Mouse (Mus musculus) cerebellum, adult 2 months (tissue): ENCODE data around the gene Ncoa1. TPM values are rescaled to one million over a fixed set of nuclear protein-coding genes. Genes with fewer than 3 reads are reported as not detected.

ENCODE experiments used
- DNase-seq, 2 experiments: peaks; one replicate each; pipeline ENCODE4 v3.0.0; 2021
- H3K27ac ChIP-seq: fragments of 200-500 bp; 2 replicates; pipeline ENCODE4 v1.5.1; 2012; ENCODE audit warnings: low read length, control low read depth, inconsistent platforms; ENCODE audit not compliant: insufficient read depth
- H3K27me3 ChIP-seq: fragments of 200-500 bp; 2 replicates; pipeline ENCODE4 v1.6.1; 2012; ENCODE audit warnings: inconsistent platforms, mild to moderate bottlenecking, low read length, moderate library complexity; ENCODE audit not compliant: control insufficient read depth, insufficient read depth
- H3K4me1 ChIP-seq: fragments of 200-500 bp; 2 replicates; pipeline ENCODE4 v1.6.1; 2011; ENCODE audit warnings: low read length; ENCODE audit not compliant: control insufficient read depth, insufficient read depth
- H3K4me3 ChIP-seq: fragments of 200-500 bp; replicated peaks from 2 replicates; pipeline ENCODE3; 2011; ENCODE audit warnings: mild to moderate bottlenecking, low read depth, low read length, control low read depth; ENCODE audit not compliant: insufficient read depth
- CTCF ChIP-seq: fragments of 200-500 bp; IDR thresholded peaks from 2 replicates; pipeline ENCODE4 v1.5.1; 2011; ENCODE audit warnings: low read depth, mild to moderate bottlenecking, control low read depth, low read length, moderate library complexity, borderline replicate concordance; ENCODE audit not compliant: insufficient read depth
- POLR2A ChIP-seq: fragments of 200-500 bp; IDR thresholded peaks from 2 replicates; pipeline ENCODE4 v1.6.1; 2011; ENCODE audit warnings: low read length, control low read depth, borderline replicate concordance; ENCODE audit not compliant: insufficient read depth
- WGBS: fragments of 180-500 bp; shearing (Covaris S2); methylation state at CpG from one replicate; pipeline ENCODE4 v1.1.7; 2018; 5-methylcytosine and 5-hydroxymethylcytosine counted together
- polyA plus RNA-seq: library from polyadenylated mRNA; depleted of rRNA; stranded (reverse); fragments of >200 nt; gene quantifications from 2 replicates; pipeline ENCODE4 v1.2.3, GENCODE M21; 2012

Gene Ncoa1
- polyA plus RNA-seq, 1 experiment: 60.6 TPM

GRCm38 (mm10) chr12:4436198-4436597, 40.8 kb downstream of the Ncoa1 start:
- H3K4me1 ChIP-seq: no peaks in the 10 kb centered on the region
- DNase-seq: no peak
- H3K27ac ChIP-seq: no peak overlapping the region
- WGBS: 87% methylated on average over 5 of the region's 5 CpGs
- H3K4me3 ChIP-seq: no peak overlapping the region
- no peak for TF ChIP-seq CTCF
- no peaks in the 10 kb centered on the region; the same call in 1 of the 2 replicates for H3K27me3 ChIP-seq

- no peak for DNase-seq
- H3K4me3 ChIP-seq: no peak overlapping the region
- no peaks in the 10 kb centered on the region for H3K27me3 ChIP-seq
- H3K27ac ChIP-seq: no peak overlapping the region
- 67% methylated on average over 2 of the region's 2 CpGs for WGBS
- no peak for TF ChIP-seq POLR2A
- TF ChIP-seq CTCF: no peak
- H3K4me1 ChIP-seq: no peaks in the 10 kb centered on the region
Measured at GRCm38 (mm10) chr12:4433549-4433948, 43.4 kb downstream of the Ncoa1 start.

GRCm38 (mm10) chr12:4431978-4432377, 45.0 kb downstream of the Ncoa1 start:
- Histone ChIP-seq H3K27ac (no peak overlapping the region), H3K4me3 (no peak overlapping the region), H3K4me1 (no peaks in the 10 kb centered on the region), H3K27me3 (no peaks in the 10 kb centered on the region)
- DNase-seq: no peak
- 95% methylated on average over 5 of the region's 5 CpGs for whole genome bisulfite sequencing
- TF ChIP-seq CTCF: no peak
- TF ChIP-seq POLR2A: no peak

- H3K4me3 ChIP-seq: no peak overlapping the region
- 67% methylated on average over 3 of the region's 3 CpGs for WGBS
- no peak for DNase-seq
- H3K27ac ChIP-seq: no peak overlapping the region
- TF ChIP-seq CTCF (no peak), POLR2A (no peak)
- no peaks in the 10 kb centered on the region for H3K4me1 ChIP-seq
- no peaks in the 10 kb centered on the region for H3K27me3 ChIP-seq
Measured at GRCm38 (mm10) chr12:4430061-4430825, 46.7 kb downstream of the Ncoa1 start.

GRCm38 (mm10) chr12:4418824-4419223, 58.2 kb downstream of the Ncoa1 start:
- H3K4me3 ChIP-seq: no peak overlapping the region
- TF ChIP-seq CTCF: no peak
- TF ChIP-seq POLR2A: no peak
- no peak for DNase-seq
- no peaks in the 10 kb centered on the region for H3K27me3 ChIP-seq
- no peaks in the 10 kb centered on the region for H3K4me1 ChIP-seq
- 83% methylated on average over 4 of the region's 4 CpGs for whole genome bisulfite sequencing
- no peak overlapping the region for H3K27ac ChIP-seq

GRCm38 (mm10) chr12:4417626-4418263, 59.2 kb downstream of the Ncoa1 start:
- WGBS: 94% methylated on average over 3 of the region's 3 CpGs
- Histone ChIP-seq H3K27ac (no peak overlapping the region), H3K27me3 (no peaks in the 10 kb centered on the region), H3K4me1 (no peaks in the 10 kb centered on the region), H3K4me3 (no peak overlapping the region)
- no peak for TF ChIP-seq POLR2A
- TF ChIP-seq CTCF: no peak
- DNase-seq: no peak

- peak in 1 of 2 experiments; percentile 30 for DNase-seq
- 38% methylated on average over 2 of the region's 2 CpGs for WGBS
- TF ChIP-seq CTCF (no peak), POLR2A (no peak)
Measured at GRCm38 (mm10) chr12:4407085-4407484, 69.9 kb downstream of the Ncoa1 start.

GRCm38 (mm10) chr12:4406155-4406554, 70.8 kb downstream of the Ncoa1 start:
- Histone ChIP-seq H3K27me3 (no peaks in the 10 kb centered on the region), H3K4me1 (no peaks in the 10 kb centered on the region), H3K4me3 (no peak overlapping the region), H3K27ac (no peak overlapping the region)
- no peak for DNase-seq
- WGBS: 81% methylated on average over 3 of the region's 3 CpGs
- TF ChIP-seq POLR2A (no peak), CTCF (no peak)

More at GRCm38 (mm10) chr12:4407085-4407484, 69.9 kb downstream of the Ncoa1 start:
- Histone ChIP-seq H3K27ac (no peak overlapping the region), H3K27me3 (no peaks in the 10 kb centered on the region), H3K4me3 (no peak overlapping the region), H3K4me1 (no peaks in the 10 kb centered on the region)
